ENCODE assay signal across 27 mouse cellular contexts in the genomic region with DNA sequence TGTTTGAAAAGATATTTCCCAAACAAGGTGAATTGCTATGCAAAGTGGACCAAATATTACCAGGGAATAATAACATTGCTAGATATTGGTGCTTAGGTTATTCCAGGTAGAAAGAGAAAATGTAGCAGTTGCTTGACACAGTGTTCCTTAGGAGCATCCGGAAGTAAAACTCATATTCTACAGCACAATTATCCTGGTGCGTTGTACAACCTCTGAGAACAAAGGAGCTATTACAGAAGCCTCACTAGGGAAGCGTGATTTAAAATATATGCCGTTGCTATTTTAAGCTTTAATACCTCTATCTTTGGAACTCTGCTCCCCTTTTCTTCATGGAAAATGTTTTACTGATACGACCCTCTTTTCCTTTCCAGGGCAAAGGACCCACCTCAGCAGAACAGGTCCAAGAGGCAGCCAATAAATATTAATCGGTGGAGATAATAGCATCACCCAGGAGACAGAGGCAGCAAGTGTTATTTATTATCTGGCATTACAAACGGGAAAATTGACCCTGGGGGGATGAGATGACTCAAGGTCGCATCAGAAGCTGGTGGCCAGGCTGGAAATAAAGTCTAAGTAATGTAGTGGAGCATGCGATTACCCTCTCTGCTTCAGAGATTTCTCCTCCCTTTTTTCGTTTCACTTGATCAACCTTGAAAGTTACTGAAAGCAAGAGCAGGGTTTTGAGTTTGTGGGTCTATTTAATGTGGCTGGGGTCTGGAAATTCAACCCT. TPM values are rescaled to one million over a fixed set of nuclear protein-coding genes. Genes with fewer than 3 reads are reported as not detected.
DNase-seq lines count a peak whose midpoint lies in the region; ATAC-seq and TF ChIP-seq lines count a peak whose summit lies in the region.
"Had no signal": no experiment of that assay in that cellular context is flagged by ENCODE, and none has a peak within 500 bp of the region (broad histone marks: within the 10 kb centered on the region; RNA-seq: fewer than 3 reads in every experiment).

No protein-coding gene starts in this region.

- H3K4me3 ChIP-seq in forebrain, postnatal 0 days (ENCODE audit: low read depth, low read length): no peak overlapping the region
- no peak overlapping the region for H3K4me3 ChIP-seq in forebrain, embryonic 13.5 days
- H3K4me3 ChIP-seq in neural tube, embryonic 11.5 days (ENCODE audit: low read depth, low read length): no peak overlapping the region
- no peak overlapping the region for H3K4me3 ChIP-seq in stomach, postnatal 0 days (ENCODE audit: low read depth, low read length)
- H3K4me3 ChIP-seq: forebrain, embryonic 12.5 days; heart, embryonic 12.5 days; limb, embryonic 13.5 days had no signal

- TF ChIP-seq CTCF in forebrain, postnatal 0 days (IDR thresholded peaks at IDR 0.05; ENCODE audit: low read depth): no peak
- no peak for TF ChIP-seq CTCF in stomach, postnatal 0 days (IDR thresholded peaks at IDR 0.05; ENCODE audit: low read depth)

- TF ChIP-seq EP300 in stomach, postnatal 0 days (optimal IDR thresholded peaks at IDR 0.05): no peak

- H3K27ac ChIP-seq in forebrain, postnatal 0 days (ENCODE audit: low read depth, low read length): peak overlapping the region; percentile 15; the same call in 1 of the 2 replicates
- no peak overlapping the region for H3K27ac ChIP-seq in forebrain, embryonic 13.5 days
- H3K27ac ChIP-seq in neural tube, embryonic 11.5 days (ENCODE audit: low read depth, low read length): no peak overlapping the region
- H3K27ac ChIP-seq in stomach, postnatal 0 days (replicated peaks): no peak overlapping the region
- H3K27ac ChIP-seq: forebrain, embryonic 12.5 days; limb, embryonic 13.5 days; liver, embryonic 14.5 days had no signal

- no peaks in the 10 kb centered on the region for H3K36me3 ChIP-seq in forebrain, postnatal 0 days (ENCODE audit: insufficient read depth)
- H3K36me3 ChIP-seq in forebrain, embryonic 13.5 days (ENCODE audit: poor library complexity, severe bottlenecking): no peaks in the 10 kb centered on the region
- H3K36me3 ChIP-seq in neural tube, embryonic 11.5 days (ENCODE audit: control insufficient read depth, insufficient read depth, low read length): no peaks in the 10 kb centered on the region
- H3K36me3 ChIP-seq in stomach, postnatal 0 days (ENCODE audit: control insufficient read depth, insufficient read depth, low read length): no peaks in the 10 kb centered on the region
- H3K36me3 ChIP-seq: forebrain, embryonic 12.5 days; G1E; heart, embryonic 12.5 days; limb, embryonic 13.5 days had no signal

- no peaks in the 10 kb centered on the region for H3K9me3 ChIP-seq in forebrain, postnatal 0 days (ENCODE audit: low read length)
- no peaks in the 10 kb centered on the region for H3K9me3 ChIP-seq in forebrain, embryonic 13.5 days (replicated peaks)
- H3K9me3 ChIP-seq in neural tube, embryonic 11.5 days (ENCODE audit: control insufficient read depth, low read length): no peaks in the 10 kb centered on the region
- H3K9me3 ChIP-seq in stomach, postnatal 0 days (ENCODE audit: control insufficient read depth, low read length): no peaks in the 10 kb centered on the region
- H3K9me3 ChIP-seq: forebrain, embryonic 12.5 days; G1E; heart, embryonic 12.5 days; limb, embryonic 13.5 days had no signal

- no peak overlapping the region for H3K9ac ChIP-seq in forebrain, postnatal 0 days
- H3K9ac ChIP-seq in forebrain, embryonic 13.5 days: no peak overlapping the region
- H3K9ac ChIP-seq in neural tube, embryonic 11.5 days (ENCODE audit: low read length): no peak overlapping the region
- no peak overlapping the region for H3K9ac ChIP-seq in stomach, postnatal 0 days (ENCODE audit: low read length)
- H3K9ac ChIP-seq: forebrain, embryonic 12.5 days; heart, embryonic 12.5 days; limb, embryonic 13.5 days; liver, embryonic 14.5 days had no signal

- 65% methylated on average over 10 of the region's 10 CpGs for WGBS in forebrain, postnatal 0 days
- 77% methylated on average over 10 of the region's 10 CpGs for WGBS in forebrain, embryonic 13.5 days
- 62% methylated on average over 10 of the region's 10 CpGs for WGBS in neural tube, embryonic 11.5 days
- 69% methylated on average over 10 of the region's 10 CpGs for WGBS in stomach, postnatal 0 days

- peak; percentile 78; the same call in 1 of the 2 replicates for ATAC-seq in forebrain, postnatal 0 days
- no peak for ATAC-seq in forebrain, embryonic 13.5 days
- 0 out of 2 replicates have a peak, but pooled peaks have one; percentile 31 for ATAC-seq in neural tube, embryonic 11.5 days (ENCODE audit: insufficient read depth, low FRiP score, low TSS enrichment)
- no peak for ATAC-seq in stomach, postnatal 0 days (ENCODE audit: low FRiP score, low TSS enrichment)
- ATAC-seq: CD4-positive, CD25-positive, alpha-beta regulatory T cell, adult 4 months; hindbrain, embryonic 16.5 days; intestine, postnatal 0 days had no signal

- H3K4me1 ChIP-seq in forebrain, postnatal 0 days (ENCODE audit: insufficient read depth): no peaks in the 10 kb centered on the region
- no peaks in the 10 kb centered on the region for H3K4me1 ChIP-seq in forebrain, embryonic 13.5 days
- H3K4me1 ChIP-seq in neural tube, embryonic 11.5 days (ENCODE audit: control insufficient read depth, insufficient read depth, low read length): no peaks in the 10 kb centered on the region
- H3K4me1 ChIP-seq in stomach, postnatal 0 days (replicated peaks; ENCODE audit: control insufficient read depth, insufficient read depth): 0 out of 2 replicates have a peak, but pooled peaks cover 2% of the 10 kb centered on the region
- H3K4me1 ChIP-seq: forebrain, embryonic 12.5 days; heart, embryonic 12.5 days had no signal

- H3K27me3 ChIP-seq in forebrain, postnatal 0 days (ENCODE audit: insufficient read depth, low read length): no peaks in the 10 kb centered on the region
- H3K27me3 ChIP-seq in forebrain, embryonic 13.5 days: no peaks in the 10 kb centered on the region
- H3K27me3 ChIP-seq in neural tube, embryonic 11.5 days (ENCODE audit: control insufficient read depth, insufficient read depth, low read length): no peaks in the 10 kb centered on the region
- no peaks in the 10 kb centered on the region for H3K27me3 ChIP-seq in stomach, postnatal 0 days (ENCODE audit: control insufficient read depth, insufficient read depth, low read length)
- H3K27me3 ChIP-seq: forebrain, embryonic 12.5 days; heart, embryonic 12.5 days; limb, embryonic 13.5 days had no signal

- no peak overlapping the region for H3K4me2 ChIP-seq in forebrain, postnatal 0 days (ENCODE audit: low read depth)
- no peak overlapping the region for H3K4me2 ChIP-seq in forebrain, embryonic 13.5 days
- H3K4me2 ChIP-seq in neural tube, embryonic 11.5 days (ENCODE audit: low read depth): no peak overlapping the region
- no peak overlapping the region for H3K4me2 ChIP-seq in stomach, postnatal 0 days (replicated peaks; ENCODE audit: low read depth)
- H3K4me2 ChIP-seq: forebrain, embryonic 12.5 days; heart, embryonic 12.5 days; limb, embryonic 13.5 days had no signal

- DNase-seq in forebrain, postnatal 0 days: peak; percentile 14
- no peak for DNase-seq in neural tube, embryonic 11.5 days (ENCODE audit: low spot score)
- no peak for DNase-seq in neural tube, embryonic 10.5 days (ENCODE audit: extremely low spot score, low spot score)
- peak; percentile 20 to 33 for DNase-seq in kidney, postnatal 36 days
- no peak for DNase-seq in stomach, postnatal 0 days (ENCODE audit: low spot score)
- no peak for DNase-seq in lung, postnatal 25 days (ENCODE audit: low spot score)
- DNase-seq: cerebellum, adult 2 months; layer of hippocampus, adult 9-11 months; right cerebral cortex, postnatal 14 days; thymus, postnatal 14 days had no signal

RNA-seq across cellular contexts. Expression of gene Gm5485, which starts 6.4 kb away (rescaled TPM):
- not detected in 2 replicates for total RNA-seq in forebrain, postnatal 0 days (2014; rRNA removed)
- not detected in 2 replicates for polyA plus RNA-seq in forebrain, postnatal 0 days (2015; fragmentation: Nextera tagmentation; extraction: Ambion mirVana)
- not detected in 2 replicates for polyA plus RNA-seq in forebrain, embryonic 13.5 days (2015; fragmentation: Nextera tagmentation; extraction: Ambion mirVana)
- polyA plus RNA-seq in neural tube, embryonic 11.5 days (2014; fragmentation: Nextera tagmentation; extraction: Ambion mirVana): not detected in 2 replicates
- 0.58 and 0.88 TPM in 2 replicates for polyA plus RNA-seq in stomach, postnatal 0 days (2015; fragmentation: Nextera tagmentation; extraction: Ambion mirVana)
- total RNA-seq: common myeloid progenitor, adult 5-6 weeks; G1E; gastrocnemius, adult 18-20 months; heart, postnatal 25 days; left cerebral cortex, adult 8-10 months; megakaryocyte, adult 5-6 weeks; monocyte, adult 5-6 weeks had no signal
- polyA plus RNA-seq: CD4-positive, CD25-positive, alpha-beta regulatory T cell, adult 4 months; forebrain, embryonic 12.5 days; G1E; gonadal fat pad, adult 2 months; heart, embryonic 12.5 days; hindbrain, embryonic 16.5 days; limb, embryonic 13.5 days; liver, embryonic 14.5 days; lung, embryonic 16.5 days had no signal

RNA-seq across cellular contexts. Expression of gene Morc1, which starts 25.2 kb away (rescaled TPM):
- total RNA-seq in forebrain, postnatal 0 days (2014; rRNA removed): 0.31 TPM in 1 of 2 replicates, not detected in the other
- polyA plus RNA-seq in forebrain, postnatal 0 days (2015; fragmentation: Nextera tagmentation; extraction: Ambion mirVana): 0.06 and 0.10 TPM in 2 replicates
- polyA plus RNA-seq in forebrain, embryonic 13.5 days (2015; fragmentation: Nextera tagmentation; extraction: Ambion mirVana): not detected in 2 replicates
- not detected in 2 replicates for polyA plus RNA-seq in neural tube, embryonic 11.5 days (2014; fragmentation: Nextera tagmentation; extraction: Ambion mirVana)
- polyA plus RNA-seq in stomach, postnatal 0 days (2015; fragmentation: Nextera tagmentation; extraction: Ambion mirVana): 0.19 and 0.25 TPM in 2 replicates
- total RNA-seq: common myeloid progenitor, adult 5-6 weeks; heart, postnatal 25 days; megakaryocyte, adult 5-6 weeks; monocyte, adult 5-6 weeks had no signal
- polyA plus RNA-seq: cerebellum, adult 2 months; forebrain, embryonic 12.5 days; G1E; heart, embryonic 12.5 days; limb, embryonic 13.5 days; liver, embryonic 14.5 days had no signal

Comparison
In these comparisons a context has a peak if more than half of its experiments do, and no peak if none do; other contexts are left out.
1. ATAC-seq: peak in forebrain, postnatal 0 days (single experiment) and neural tube, embryonic 11.5 days (single experiment); none in forebrain, embryonic 13.5 days (single experiment) and stomach, postnatal 0 days (single experiment).
2. DNase-seq: peak in forebrain, postnatal 0 days (single experiment) and kidney, postnatal 36 days (2 of 2); none in neural tube, embryonic 11.5 days (single experiment), neural tube, embryonic 10.5 days (single experiment), stomach, postnatal 0 days (single experiment) and lung, postnatal 25 days (single experiment).